Mouse (Mus musculus) kidney, postnatal 10 days (tissue): ENCODE data around the gene Mme.

Experiments
- DNase-seq: peaks from one replicate; pipeline ENCODE4 v3.0.0; 2021; ENCODE audit warnings: mixed read lengths

The Mme gene

GRCm38 (mm10) chr3:63241099-63241587, at the start of gene Mme:
Gene Mme (plus strand): TSS chr3:63241537.
- no peak for DNase-seq

- DNase-seq, result no peak
These were observed 44.8 kb upstream of the Mme start for GRCm38 (mm10) chr3:63196565-63196964.

GRCm38 (mm10) chr3:63198026-63198425, 43.3 kb upstream of the Mme start:
- DNase-seq, result no peak

- DNase-seq, result no peak
These were observed 19.3 kb upstream of the Mme start for GRCm38 (mm10) chr3:63221867-63222591.

GRCm38 (mm10) chr3:63223676-63224075, 17.7 kb upstream of the Mme start:
- no peak for DNase-seq

- no peak for DNase-seq
These were observed 5.4 kb upstream of the Mme start for GRCm38 (mm10) chr3:63235957-63236356.

- no peak for DNase-seq
These were observed 2.4 kb downstream of the Mme start for GRCm38 (mm10) chr3:63243721-63244120.

- no peak for DNase-seq
These were observed 30.8 kb downstream of the Mme start for GRCm38 (mm10) chr3:63272091-63272490.

- DNase-seq, result no peak
These were observed 53.0 kb downstream of the Mme start for GRCm38 (mm10) chr3:63294316-63294715.

GRCm38 (mm10) chr3:63294791-63295190, 53.5 kb downstream of the Mme start:
- no peak for DNase-seq

GRCm38 (mm10) chr3:63295237-63295636, 53.9 kb downstream of the Mme start:
- peak; percentile 67 for DNase-seq

- DNase-seq, result peak; percentile 81
These were observed 54.4 kb downstream of the Mme start for GRCm38 (mm10) chr3:63295657-63296231.

GRCm38 (mm10) chr3:63296411-63296810, 55.1 kb downstream of the Mme start:
- peak; percentile 27 for DNase-seq

- peak; percentile 88 for DNase-seq
These were observed 56.5 kb downstream of the Mme start for GRCm38 (mm10) chr3:63297787-63298186.

- peak; percentile 8 for DNase-seq
These were observed 73.9 kb downstream of the Mme start for GRCm38 (mm10) chr3:63315211-63315760.

GRCm38 (mm10) chr3:63317496-63317895, 76.2 kb downstream of the Mme start:
- no peak for DNase-seq

GRCm38 (mm10) chr3:63325615-63326014, 84.3 kb downstream of the Mme start:
- DNase-seq, result peak; percentile 11

GRCm38 (mm10) chr3:63340110-63340509, 98.8 kb downstream of the Mme start:
- DNase-seq, result no peak

GRCm38 (mm10) chr3:63340546-63340945, 99.2 kb downstream of the Mme start:
- peak; percentile 9 for DNase-seq

- DNase-seq, result no peak
These were observed 100.1 kb downstream of the Mme start for GRCm38 (mm10) chr3:63341481-63341880.

GRCm38 (mm10) chr3:63344998-63345397, 103.7 kb downstream of the Mme start:
- DNase-seq, result no peak

GRCm38 (mm10) chr3:63348893-63349426, 107.6 kb downstream of the Mme start:
- DNase-seq, result no peak

GRCm38 (mm10) chr3:63350242-63350641, 108.9 kb downstream of the Mme start:
- DNase-seq, result no peak

GRCm38 (mm10) chr3:63350704-63351103, 109.4 kb downstream of the Mme start:
- DNase-seq, result no peak
